Mouse (Mus musculus) thymus, adult 2 months (tissue): ENCODE results near the gene Mtx3.

Experiments
- CTCF ChIP-seq: fragments of 200-500 bp; IDR thresholded peaks from 2 replicates; pipeline ENCODE4 v1.5.1; 2012; ENCODE audit warnings: mild to moderate bottlenecking, control low read depth, low read length, moderate library complexity, borderline replicate concordance; ENCODE audit not compliant: control insufficient read depth, poor library complexity, insufficient read depth; ENCODE audit errors: extremely low read depth
- POLR2A ChIP-seq: fragments of 200-500 bp; IDR thresholded peaks from 2 replicates; pipeline ENCODE4 v1.6.1; 2012; ENCODE audit warnings: mild to moderate bottlenecking, low read length, control low read depth, moderate library complexity; ENCODE audit not compliant: control insufficient read depth, poor library complexity, insufficient read depth; ENCODE audit errors: extremely low read depth

DNA sequence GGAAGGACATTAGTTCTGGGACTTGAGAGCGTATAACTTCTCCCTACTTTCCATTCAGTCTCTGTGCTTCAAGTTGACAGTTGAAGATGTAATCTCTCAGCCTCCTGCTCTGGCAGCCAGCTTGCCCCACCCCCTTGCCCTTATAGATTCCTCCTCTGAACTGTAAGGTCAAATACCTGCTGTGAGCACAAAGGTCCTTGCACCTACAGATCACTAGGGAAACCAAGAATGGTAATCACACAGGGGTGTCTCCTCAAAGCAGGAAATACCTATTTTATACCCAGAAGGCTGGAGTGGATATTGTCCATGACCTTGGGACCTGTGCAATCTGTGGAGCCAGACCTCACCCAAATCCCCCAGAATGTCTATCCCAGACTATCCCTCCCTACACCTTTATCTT lies 40.4 kb downstream of the Mtx3 start:
- TF ChIP-seq POLR2A (no peak), CTCF (no peak)
